Comparison of ENCODE assay signal across 11 mouse cellular contexts in genomic region chr17:49033276-49033675, GRCm38 (mm10).
DNase-seq lines count a peak whose midpoint lies in the region; ATAC-seq and TF ChIP-seq lines count a peak whose summit lies in the region.
"Had no signal": no experiment of that assay in that cellular context is flagged by ENCODE, and none has a peak within 500 bp of the region (broad histone marks: within the 10 kb centered on the region; RNA-seq: fewer than 3 reads in every experiment).

No protein-coding gene starts in this region.

- H3K27ac ChIP-seq in hindbrain, embryonic 13.5 days: peak overlapping the region; percentile 56
- no peak overlapping the region for H3K27ac ChIP-seq in hindbrain, embryonic 12.5 days
- no peak overlapping the region for H3K27ac ChIP-seq in stomach, postnatal 0 days (replicated peaks)
- H3K27ac ChIP-seq: limb, embryonic 12.5 days had no signal

- no peak for TF ChIP-seq CTCF in stomach, postnatal 0 days (IDR thresholded peaks at IDR 0.05; ENCODE audit: low read depth)

- no peak overlapping the region for H3K4me2 ChIP-seq in hindbrain, embryonic 13.5 days
- H3K4me2 ChIP-seq in hindbrain, embryonic 12.5 days (replicated peaks): no peak overlapping the region
- no peak overlapping the region for H3K4me2 ChIP-seq in stomach, postnatal 0 days (replicated peaks; ENCODE audit: low read depth)
- H3K4me2 ChIP-seq: limb, embryonic 12.5 days had no signal

- DNase-seq in ES-CJ7 (ENCODE audit: low read depth, low spot score): peak; percentile 97
- DNase-seq in heart, postnatal 25 days (ENCODE audit: low spot score): peak; percentile 4
- DNase-seq in kidney, postnatal 14 days: peak; percentile 68
- no peak for DNase-seq in spleen, adult 18-20 months
- no peak for DNase-seq in urinary bladder, postnatal 25 days (ENCODE audit: low spot score)
- DNase-seq in stomach, postnatal 0 days (ENCODE audit: low spot score): no peak
- DNase-seq: cerebellum, postnatal 14 days had no signal

- no peak for ATAC-seq in hindbrain, embryonic 13.5 days (ENCODE audit: low FRiP score)
- no peak for ATAC-seq in hindbrain, embryonic 12.5 days (ENCODE audit: low FRiP score)
- ATAC-seq in stomach, postnatal 0 days (ENCODE audit: low FRiP score, low TSS enrichment): no peak
- ATAC-seq: activated CD4-positive, CD25-positive, alpha-beta regulatory T cell, adult 4 months had no signal

- H3K36me3 ChIP-seq in hindbrain, embryonic 13.5 days: no peaks in the 10 kb centered on the region
- H3K36me3 ChIP-seq in hindbrain, embryonic 12.5 days: no peaks in the 10 kb centered on the region
- H3K36me3 ChIP-seq in stomach, postnatal 0 days (ENCODE audit: control insufficient read depth, insufficient read depth, low read length): no peaks in the 10 kb centered on the region
- H3K36me3 ChIP-seq: limb, embryonic 12.5 days had no signal

- H3K9me3 ChIP-seq in hindbrain, embryonic 13.5 days: no peaks in the 10 kb centered on the region
- H3K9me3 ChIP-seq in hindbrain, embryonic 12.5 days (replicated peaks): no peaks in the 10 kb centered on the region
- H3K9me3 ChIP-seq in stomach, postnatal 0 days (ENCODE audit: control insufficient read depth, low read length): no peaks in the 10 kb centered on the region
- H3K9me3 ChIP-seq: limb, embryonic 12.5 days had no signal

- peaks cover 28% of the 10 kb centered on the region for H3K4me1 ChIP-seq in hindbrain, embryonic 13.5 days (replicated peaks)
- peaks cover 17% of the 10 kb centered on the region for H3K4me1 ChIP-seq in hindbrain, embryonic 12.5 days
- H3K4me1 ChIP-seq in stomach, postnatal 0 days (replicated peaks; ENCODE audit: control insufficient read depth, insufficient read depth): no peaks in the 10 kb centered on the region; the same call in 1 of the 2 replicates

- no peak overlapping the region for H3K4me3 ChIP-seq in hindbrain, embryonic 13.5 days
- no peak overlapping the region for H3K4me3 ChIP-seq in hindbrain, embryonic 12.5 days
- H3K4me3 ChIP-seq in stomach, postnatal 0 days (ENCODE audit: low read depth, low read length): no peak overlapping the region
- H3K4me3 ChIP-seq: limb, embryonic 12.5 days had no signal

- no peak overlapping the region for H3K9ac ChIP-seq in hindbrain, embryonic 13.5 days
- no peak overlapping the region for H3K9ac ChIP-seq in hindbrain, embryonic 12.5 days
- no peak overlapping the region for H3K9ac ChIP-seq in stomach, postnatal 0 days (ENCODE audit: low read length)
- H3K9ac ChIP-seq: limb, embryonic 12.5 days had no signal

- TF ChIP-seq EP300 in stomach, postnatal 0 days (optimal IDR thresholded peaks at IDR 0.05): no peak

- peaks cover 6% of the 10 kb centered on the region; the same call in 1 of the 2 replicates for H3K27me3 ChIP-seq in hindbrain, embryonic 13.5 days
- H3K27me3 ChIP-seq in hindbrain, embryonic 12.5 days: no peaks in the 10 kb centered on the region; the same call in 1 of the 2 replicates
- no peaks in the 10 kb centered on the region for H3K27me3 ChIP-seq in stomach, postnatal 0 days (ENCODE audit: control insufficient read depth, insufficient read depth, low read length)
- H3K27me3 ChIP-seq: limb, embryonic 12.5 days had no signal

- intact Hi-C loops in heart, postnatal 25 days (cut with DNase I): no loop called here

Comparison
In these comparisons a context has a peak if more than half of its experiments do, and no peak if none do; other contexts are left out.
1. DNase-seq: peak in ES-CJ7 (single experiment), heart, postnatal 25 days (single experiment) and kidney, postnatal 14 days (single experiment); none in spleen, adult 18-20 months (0 of 2), urinary bladder, postnatal 25 days (single experiment) and stomach, postnatal 0 days (single experiment).